Mouse (Mus musculus): ENCODE measurements around the gene Tagap1. TPM values are rescaled to one million over a fixed set of nuclear protein-coding genes. Genes with fewer than 3 reads are reported as not detected.
"Not testable (repeated sequence)": the region's sequence is repeated elsewhere in the genome, so short reads cannot be mapped to it uniquely, and the experiment has no call there.

Tagap1 gene
- total RNA-seq (2021), result 10 to 100 TPM; 11.0 to 17.0 TPM
- long read RNA-seq, experiment 1, partial matches to known transcripts, result 25 of 27 reads
- long read RNA-seq, experiment 1, other reads (novel, unspliced or antisense), result 2 of 27 reads
- long read RNA-seq, experiment 2, partial matches to known transcripts, result 9 of 22 reads
- long read RNA-seq, experiment 2, other reads (novel, unspliced or antisense), result 13 of 22 reads

DNA sequence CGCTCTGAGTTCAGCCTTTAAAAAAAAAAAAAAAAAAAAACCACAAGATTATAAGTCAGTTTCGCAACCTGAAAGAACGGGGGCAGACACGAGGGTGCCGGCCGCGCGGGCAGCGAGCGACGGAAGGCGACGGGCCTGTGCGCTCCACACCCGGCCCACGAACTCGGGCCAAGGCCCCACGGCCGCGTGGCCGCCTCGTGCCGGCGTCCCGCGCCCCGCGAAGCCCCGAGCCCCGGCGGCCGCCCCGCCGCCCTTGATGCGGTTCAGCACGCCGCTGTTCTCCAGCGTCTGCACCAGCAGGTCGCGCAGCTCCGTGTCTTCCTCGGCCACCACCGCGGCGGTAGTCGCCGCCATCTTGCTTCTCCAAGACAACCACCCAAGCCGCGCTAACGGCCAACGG, at the start of gene Tagap1:
Tagap1 (minus strand) TSS at position 381 of the 400 bp plus-strand sequence.
- peak; percentile 51 for DNase-seq

- not testable (repeated sequence) for DNase-seq
These were observed 48.9 kb upstream of the Tagap1 start for GRCm38 (mm10) chr17:7009901-7010300.

GRCm38 (mm10) chr17:7009440-7009839, 48.5 kb upstream of the Tagap1 start:
- DNase-seq, result not testable (repeated sequence)

DNA sequence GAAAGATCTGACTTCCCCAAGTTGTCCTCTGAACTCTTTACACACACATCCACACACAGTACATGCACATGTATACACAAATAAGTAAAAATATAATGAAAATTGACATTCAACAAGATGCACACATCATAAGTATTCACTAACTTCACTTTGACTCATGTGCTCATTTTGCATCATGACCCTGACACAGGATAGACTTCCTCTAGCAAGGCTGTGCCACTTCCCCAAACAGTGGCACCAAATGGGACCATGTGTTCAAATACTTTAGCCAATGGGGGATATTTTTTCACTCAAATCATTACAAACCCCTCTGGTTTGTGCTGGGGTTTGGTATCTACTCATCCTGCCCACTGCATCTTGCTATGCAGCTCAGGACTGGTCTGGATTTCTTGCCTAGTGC, 47.9 kb upstream of the Tagap1 start:
- DNase-seq, result not testable (repeated sequence)

DNA sequence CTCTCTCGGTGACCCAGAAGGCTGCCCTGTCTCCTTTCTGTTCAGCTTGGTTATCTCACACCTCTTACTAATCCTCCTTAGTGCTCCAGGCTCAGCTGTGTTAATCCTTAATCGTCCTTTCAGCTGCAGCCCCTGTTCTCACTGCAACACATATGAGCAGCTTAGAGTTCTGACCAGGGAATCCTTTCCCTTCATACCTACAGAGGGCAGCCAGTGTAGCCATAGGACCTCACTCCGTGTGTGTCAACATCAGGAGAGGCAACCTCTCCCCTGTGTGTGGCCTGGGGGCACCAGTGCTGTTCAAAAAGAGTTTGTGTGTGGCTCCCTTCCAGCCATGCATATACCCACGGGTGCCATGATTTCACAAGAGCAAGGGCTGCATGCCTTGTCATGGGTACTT, 44.7 kb upstream of the Tagap1 start:
- DNase-seq, result not testable (repeated sequence)

DNA sequence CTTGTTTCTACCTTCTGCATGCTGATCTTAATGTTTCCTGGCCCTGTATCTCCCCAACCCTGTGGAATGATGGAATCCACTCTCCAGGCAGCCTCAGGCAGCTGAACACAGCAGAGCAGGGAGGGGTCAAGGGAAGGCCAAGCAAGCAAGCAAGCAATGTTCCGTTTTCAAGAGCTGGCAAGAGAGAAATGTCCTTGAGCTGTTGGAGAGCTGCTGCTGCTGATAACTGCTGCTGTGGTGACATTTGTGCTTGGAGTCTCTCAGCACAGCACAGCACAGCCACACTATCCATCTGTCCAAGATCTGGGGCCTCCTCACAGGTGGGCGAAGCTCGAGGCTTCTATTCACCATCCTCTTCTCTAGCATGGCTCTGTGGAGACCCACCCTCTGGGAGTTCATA, 42.4 kb upstream of the Tagap1 start:
- not testable (repeated sequence) for DNase-seq

DNA sequence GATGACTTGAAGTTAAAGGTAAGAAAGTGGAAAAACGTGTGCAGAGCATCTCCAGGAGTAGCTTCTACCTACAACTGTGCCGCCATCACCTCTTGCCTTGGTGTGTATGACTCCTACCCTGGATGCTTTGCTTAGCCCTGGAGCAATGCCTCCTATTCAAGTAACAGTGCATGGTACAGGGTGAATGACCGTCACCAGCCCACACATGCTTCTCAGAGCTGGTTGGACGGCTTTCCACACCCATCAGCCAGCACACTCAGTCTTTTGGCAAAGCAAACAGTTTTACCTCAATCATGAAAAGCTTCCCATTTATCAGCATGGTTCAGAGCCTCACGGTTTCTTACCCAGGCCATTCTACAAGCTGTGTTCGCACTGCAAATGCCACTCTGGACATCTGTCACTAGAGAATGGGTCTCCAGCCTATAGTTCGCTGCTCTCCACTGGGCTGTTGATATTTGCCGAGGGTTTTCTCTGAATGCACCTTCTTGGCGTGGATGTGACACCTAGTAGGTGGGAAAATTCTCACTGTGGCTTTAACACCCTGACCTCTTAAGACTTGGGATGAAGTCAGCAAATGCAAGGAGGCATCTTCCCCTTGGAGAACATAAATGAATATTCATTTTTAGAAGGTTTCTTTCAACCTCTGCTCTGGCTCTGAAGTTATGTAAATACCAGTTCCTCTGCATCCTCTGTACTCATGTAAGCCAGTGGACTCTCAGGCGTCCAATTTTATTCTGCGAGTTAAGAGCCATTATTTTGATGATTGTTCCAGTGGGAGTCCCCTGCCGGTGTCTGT, 41.0 kb upstream of the Tagap1 start:
- not testable (repeated sequence) for DNase-seq

- not testable (repeated sequence) for DNase-seq
These were observed 37.0 kb upstream of the Tagap1 start for GRCm38 (mm10) chr17:6997778-6998490.

GRCm38 (mm10) chr17:6996826-6997225, 35.9 kb upstream of the Tagap1 start:
- DNase-seq, result not testable (repeated sequence)

- DNase-seq, result not testable (repeated sequence)
These were observed 34.5 kb upstream of the Tagap1 start for GRCm38 (mm10) chr17:6995504-6995903.

DNA sequence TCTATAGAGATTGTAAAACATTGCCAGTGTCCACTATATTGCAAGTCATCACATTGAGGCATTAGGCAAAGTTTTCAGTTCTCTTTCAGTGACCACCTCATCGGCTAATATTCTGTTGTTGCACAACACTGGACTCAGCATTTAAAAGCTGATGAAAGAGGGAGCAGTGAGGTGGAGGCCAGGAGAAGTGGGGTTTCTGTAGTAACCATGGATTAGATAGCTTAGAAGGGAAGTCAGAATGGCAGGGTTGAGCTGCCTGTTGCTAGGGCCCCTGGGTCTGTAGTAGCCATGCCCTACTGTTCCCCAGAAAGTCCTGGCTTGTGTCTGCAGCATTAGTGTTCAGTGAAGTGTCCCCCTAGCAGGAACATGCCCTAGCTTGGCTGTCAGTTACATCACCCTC, 25.2 kb upstream of the Tagap1 start:
- not testable (repeated sequence) for DNase-seq

DNA sequence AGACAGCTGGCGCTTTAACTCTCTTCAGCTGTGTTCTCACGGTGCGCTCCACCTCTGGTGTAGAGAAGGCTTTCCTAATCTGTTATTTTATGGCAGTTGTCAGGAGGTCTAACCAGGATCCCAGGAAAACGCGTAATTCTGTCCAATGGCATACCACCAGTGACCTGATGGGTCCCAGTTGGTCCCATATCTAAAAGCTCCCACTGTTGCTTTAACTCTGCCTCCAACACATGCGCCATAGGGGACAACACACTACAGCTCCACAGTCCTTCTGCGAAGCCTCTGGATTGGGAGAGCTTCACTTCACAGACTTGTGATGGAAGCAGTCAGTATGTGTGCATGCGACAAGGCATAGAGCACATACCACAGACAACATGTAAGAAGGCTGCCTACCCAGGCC, 19.2 kb upstream of the Tagap1 start:
- DNase-seq, result not testable (repeated sequence)

DNA sequence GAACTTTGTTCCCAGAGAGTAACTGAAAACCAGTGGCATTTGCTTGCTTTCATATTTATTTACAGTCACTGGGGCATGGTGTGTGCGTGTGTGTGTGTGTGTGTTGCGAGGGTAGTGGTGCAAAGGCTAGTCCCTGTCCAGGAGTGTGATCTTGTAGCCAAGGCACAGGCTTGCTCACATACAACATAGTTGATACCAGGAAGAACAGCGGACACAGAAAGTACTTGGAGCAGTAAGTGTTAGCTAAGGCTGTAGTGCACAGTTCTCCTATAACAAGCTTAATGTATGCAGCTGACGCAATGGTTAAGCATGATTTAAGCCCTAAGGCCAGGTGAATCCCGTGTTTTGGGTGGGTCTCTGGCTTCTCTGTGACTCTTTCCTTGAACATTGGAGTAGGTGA, 18.4 kb upstream of the Tagap1 start:
- not testable (repeated sequence) for DNase-seq

DNA sequence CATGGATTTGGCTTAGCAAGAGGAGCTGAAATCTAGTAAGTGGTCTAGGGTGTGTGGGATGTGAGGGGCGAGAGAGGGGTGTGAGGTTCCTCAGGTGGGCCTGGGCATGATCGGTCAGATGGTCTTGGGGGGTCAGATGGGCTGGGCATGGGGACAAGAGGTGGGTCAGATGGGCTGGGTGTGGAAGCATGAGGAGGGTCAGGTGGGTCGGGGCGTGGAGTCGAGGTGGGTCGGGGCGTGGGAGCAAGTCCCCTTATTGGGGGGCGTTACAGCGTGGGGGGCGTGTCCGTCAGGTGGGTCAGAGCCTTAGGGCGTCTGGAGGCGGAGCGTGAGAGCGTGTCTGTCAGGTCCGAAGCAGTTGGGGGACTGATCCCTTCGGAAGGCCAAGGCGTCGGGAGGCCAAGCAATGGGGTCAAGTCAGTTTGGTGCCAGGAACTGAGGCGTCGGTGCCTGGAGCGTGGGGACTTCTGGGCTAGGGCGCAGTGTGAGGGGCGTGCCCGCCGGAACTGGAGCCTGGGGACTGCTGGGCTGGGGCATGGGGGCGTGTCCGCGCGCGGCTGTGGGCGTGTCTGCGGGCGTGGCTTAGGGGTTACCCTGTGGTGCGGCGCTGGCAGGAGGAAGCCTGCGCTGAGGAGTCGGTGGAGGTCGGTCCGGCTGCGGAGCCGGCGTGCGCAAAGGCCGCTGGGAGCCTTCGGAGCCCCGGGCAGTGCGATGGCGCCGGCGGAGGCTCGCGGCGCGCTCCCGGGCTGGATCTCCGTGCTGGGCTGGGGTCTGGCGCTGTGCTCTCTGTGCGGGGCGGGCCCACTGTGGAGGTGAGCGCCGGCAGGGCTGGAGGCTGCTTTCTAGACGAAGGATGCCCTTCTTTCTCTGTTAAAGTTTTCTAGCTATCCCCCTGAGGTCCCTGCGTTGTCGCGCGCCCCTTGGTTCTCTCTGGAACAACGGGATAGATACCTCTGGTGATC, 17.6 kb upstream of the Tagap1 start, which contains the start of gene Gm49721:
Gm49721 (plus strand) TSS at position 618 of the 962 bp plus-strand sequence.
- DNase-seq, result peak; percentile 78

- not testable (repeated sequence) for DNase-seq
These were observed 14.0 kb upstream of the Tagap1 start for GRCm38 (mm10) chr17:6974985-6975384.

DNA sequence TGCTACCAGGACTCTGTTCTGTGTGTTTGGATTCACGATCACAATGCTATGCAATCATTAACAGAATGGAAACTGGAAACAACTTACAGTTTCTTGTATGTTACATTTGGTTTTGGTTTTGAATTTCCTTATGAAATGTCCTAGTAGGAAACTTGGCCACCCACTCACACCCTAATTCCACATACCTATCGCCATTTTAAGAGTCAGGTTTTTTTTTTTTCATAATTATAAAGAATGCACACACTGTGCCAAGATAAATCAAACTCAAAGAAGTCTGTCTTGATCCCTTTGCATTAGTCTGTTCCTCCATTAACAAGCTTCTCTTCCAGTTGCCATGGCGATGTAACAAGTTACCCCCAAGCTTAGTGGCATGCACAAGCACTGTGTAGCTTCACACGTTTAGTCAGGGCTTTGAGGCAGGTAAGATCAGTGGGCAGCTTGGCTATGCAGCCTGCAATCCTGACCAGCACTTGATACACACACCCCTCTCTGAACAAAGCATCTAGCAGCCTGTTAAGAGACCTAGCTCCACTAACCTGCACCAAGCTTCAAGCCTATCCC, 12.0 kb upstream of the Tagap1 start:
- DNase-seq, result not testable (repeated sequence)

- DNase-seq, result not testable (repeated sequence)
These were observed 10.3 kb upstream of the Tagap1 start for GRCm38 (mm10) chr17:6971238-6971637.

- DNase-seq, result not testable (repeated sequence)
These were observed 9.4 kb upstream of the Tagap1 start, which contains the start of gene Rnaset2b for GRCm38 (mm10) chr17:6970334-6970733. TSS of gene Rnaset2b (plus strand) at chr17:6970634.

- DNase-seq, result not testable (repeated sequence)
These were observed 6.7 kb upstream of the Tagap1 start for GRCm38 (mm10) chr17:6967673-6968072.

- not testable (repeated sequence) for DNase-seq
These were observed 4.4 kb upstream of the Tagap1 start for GRCm38 (mm10) chr17:6965364-6965763.

DNA sequence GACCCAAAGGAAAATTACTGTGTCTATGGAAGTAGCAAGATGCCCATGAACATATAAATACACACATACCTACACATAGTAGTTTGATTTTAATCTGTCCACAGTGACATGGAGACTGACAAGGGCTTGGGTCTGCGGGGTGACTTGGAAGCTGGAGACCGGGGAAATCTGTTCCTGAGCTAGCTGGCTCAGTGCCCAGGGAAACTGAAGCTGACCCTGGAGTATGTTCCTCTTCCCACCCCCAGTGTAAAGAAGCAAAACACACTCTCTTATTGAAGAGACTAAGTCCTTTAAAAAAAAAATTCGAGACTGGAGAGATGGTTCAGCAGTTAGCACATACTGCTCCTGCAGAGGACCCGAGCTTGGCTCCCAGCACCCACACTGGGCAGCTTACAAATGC, 2.0 kb upstream of the Tagap1 start:
- DNase-seq, result not testable (repeated sequence)

Data from adrenal gland, postnatal 10 days (tissue).